Mouse (Mus musculus) left cerebral cortex, postnatal 25 days (tissue): ENCODE data around the gene 1700030K09Rik. TPM values are rescaled to one million over a fixed set of nuclear protein-coding genes. Genes with fewer than 3 reads are reported as not detected.

Source experiments
- DNase-seq, 2 experiments: peaks; one replicate each; pipeline ENCODE4 v3.0.0; 2022; ENCODE audit warnings: low spot score in 2 of 2, mixed read lengths in 1 of 2
- intact Hi-C: fragments of 180-260 bp; cut with DNase I; formaldehyde crosslinking; loops from one replicate; pipeline ENCODE4 v1.15.1; 2025
- microRNA-seq, 2 experiments: library from miRNA; unstranded; fragments of <30 nt; microRNA quantifications; one replicate each; pipeline ENCODE4 v1.2.0; 2022
- total RNA-seq, 2 experiments: library from RNA; stranded (reverse); gene quantifications; 2 replicates each; pipeline ENCODE4 v1.2.3; 2021

1700030K09Rik gene
- total RNA-seq, 2 experiments from 2014 or later, result 10.9 to 13.5 TPM

DNA sequence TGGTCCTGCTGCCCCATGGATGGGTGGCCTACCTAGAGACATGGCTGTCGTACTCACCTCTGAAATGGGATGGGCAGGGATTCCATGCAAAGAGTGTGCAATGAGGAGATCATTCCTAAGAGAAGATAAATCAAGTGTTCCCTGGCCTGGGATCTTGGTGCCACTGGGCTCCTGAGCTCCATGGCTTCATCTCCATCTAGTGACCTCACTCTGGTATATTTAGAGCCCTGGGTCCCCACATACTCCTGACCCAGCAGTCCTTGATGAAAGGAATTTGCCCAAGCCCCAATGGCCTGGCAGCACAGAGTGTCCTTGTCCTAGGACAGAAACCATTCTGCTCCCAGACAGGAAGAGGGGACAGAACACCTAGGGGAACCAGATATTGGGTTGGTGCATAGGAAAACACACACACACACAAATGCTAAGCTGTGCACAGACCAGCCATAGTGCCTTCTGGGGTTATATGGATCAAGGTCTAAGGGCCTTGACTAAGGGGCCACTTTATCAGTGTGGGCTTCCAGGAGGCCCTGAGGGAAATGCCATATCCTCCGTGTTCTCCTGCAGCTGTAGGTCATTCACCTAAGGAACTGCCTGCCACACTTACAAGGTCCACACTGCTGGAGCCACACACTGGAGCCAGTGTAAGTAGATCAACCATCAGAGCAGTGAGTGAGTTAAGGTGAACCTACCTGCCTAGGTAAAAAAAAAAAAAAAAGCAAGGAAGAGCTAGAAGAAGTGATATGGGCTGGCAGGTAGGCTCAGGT lies 56.0 kb downstream of the 1700030K09Rik start:
- intact Hi-C loops, result no loop called here
- DNase-seq, result no peak

DNA sequence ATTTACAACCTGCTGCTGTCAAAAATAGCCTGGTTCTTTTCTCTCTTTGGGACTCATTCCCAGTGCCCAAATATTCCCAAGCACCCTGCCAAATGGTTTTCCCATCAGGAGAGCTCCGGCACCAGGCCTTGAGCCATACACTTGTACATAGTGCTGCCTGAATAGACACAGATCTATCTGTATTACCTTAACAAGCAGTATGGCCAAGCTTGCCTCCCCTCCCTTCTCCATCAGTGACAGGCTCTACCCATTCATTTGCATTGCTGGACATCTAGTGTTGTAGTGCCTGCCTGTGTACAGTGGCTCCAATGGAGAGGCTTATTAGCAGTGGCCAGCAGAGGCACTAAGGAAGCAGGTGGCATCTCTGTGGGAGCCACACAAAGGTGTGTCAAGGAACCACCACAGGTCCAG lies 56.8 kb downstream of the 1700030K09Rik start:
- DNase-seq, result no peak
- intact Hi-C loops, result no loop called here

GRCm38 (mm10) chr8:72504137-72504536 lies 60.5 kb downstream of the 1700030K09Rik start:
- peak; percentile 47 to 76 for DNase-seq
- intact Hi-C loops, result no loop called here

DNA sequence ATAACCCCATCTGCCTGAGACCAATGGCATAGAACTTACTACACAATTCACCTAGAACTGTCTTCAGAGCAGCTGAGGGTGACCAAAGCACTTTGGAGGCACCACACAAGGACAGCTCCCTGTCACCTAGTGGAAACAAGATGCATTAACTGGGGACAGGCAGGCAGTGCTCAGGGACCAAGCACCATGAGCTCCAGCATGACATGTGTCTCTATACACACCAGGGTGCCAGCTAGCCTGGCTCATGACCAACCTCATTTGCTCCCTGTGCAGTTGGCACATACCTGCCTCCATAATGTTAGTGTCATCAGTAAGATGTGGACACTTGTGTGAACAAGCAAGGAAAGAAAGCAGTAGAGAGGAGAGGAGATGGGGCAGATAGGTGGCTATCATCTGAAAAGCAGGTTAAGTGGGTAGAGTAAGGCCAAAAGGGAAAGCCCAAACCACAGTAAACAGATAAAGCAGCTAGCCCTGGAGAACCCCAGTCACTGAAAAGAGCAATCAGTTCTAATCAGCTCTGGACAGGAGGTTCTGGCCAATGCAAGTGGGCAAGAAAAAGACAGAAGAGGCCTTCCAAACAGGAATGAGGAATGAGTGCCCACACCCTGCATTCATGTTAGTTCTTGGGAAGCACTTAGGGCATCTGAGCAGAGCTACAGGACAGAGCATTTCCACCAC lies 61.1 kb downstream of the 1700030K09Rik start:
- intact Hi-C loops, result no loop called here
- DNase-seq, result no peak

- intact Hi-C loops, result no loop called here
- no peak for DNase-seq
Observed at GRCm38 (mm10) chr8:72507505-72507904, 63.8 kb downstream of the 1700030K09Rik start.

Small RNAs within 50 kb of the gene (microRNA-seq; reads per million reads assigned to microRNA genes)
- gene Mir7068, result 2.4 to 2.7 reads per million in 2 experiments

Other genes starting within 250 kb of the 1700030K09Rik start
- under 1 TPM in 1 of 2 experiments, not detected in 1; 0.53 TPM for gene Cib3, start 231.0 kb upstream of the 1700030K09Rik start, total RNA-seq
- not detected for gene Gm11034, start 230.2 kb upstream of the 1700030K09Rik start, total RNA-seq
- 10 to 100 TPM; 54.4 to 54.8 TPM for gene Fam32a, start 224.2 kb upstream of the 1700030K09Rik start, total RNA-seq
- 10 to 100 TPM; 84.5 to 91.3 TPM for gene Ap1m1, start 203.9 kb upstream of the 1700030K09Rik start, total RNA-seq
- 1 to 10 TPM; 6.1 to 7.0 TPM for gene Gm10282, start 138.6 kb upstream of the 1700030K09Rik start, total RNA-seq
- gene Klf2, start 124.8 kb upstream of the 1700030K09Rik start, total RNA-seq, result 10 to 100 TPM; 13.6 to 18.2 TPM
- gene Eps15l1, start 22.4 kb upstream of the 1700030K09Rik start, total RNA-seq, result 10 to 100 TPM; 59.9 to 72.1 TPM
- gene Calr3, start within 50 bp of the 1700030K09Rik start, total RNA-seq, result 1 to 10 TPM in 1 of 2 experiments, under 1 TPM in 1; 0.96 to 1.4 TPM
- gene Cherp, start 31.3 kb downstream of the 1700030K09Rik start, total RNA-seq, result 10 to 100 TPM; 66.5 to 68.6 TPM
- gene Slc35e1, start 48.7 kb downstream of the 1700030K09Rik start, total RNA-seq, result 10 to 100 TPM; 52.8 to 53.4 TPM
- 10 to 100 TPM in 1 of 2 experiments, 1 to 10 TPM in 1; 9.5 to 10.4 TPM for gene Med26, start 104.4 kb downstream of the 1700030K09Rik start, total RNA-seq
- gene Smim7, start 127.2 kb downstream of the 1700030K09Rik start, total RNA-seq, result 100 to 1,000 TPM; 121 to 124 TPM
- 100 to 1,000 TPM; 124 to 142 TPM for gene Tmem38a, start 128.2 kb downstream of the 1700030K09Rik start, total RNA-seq
- 10 to 100 TPM; 43.7 to 49.4 TPM for gene Nwd1, start 202.8 kb downstream of the 1700030K09Rik start, total RNA-seq